Mouse (Mus musculus) lung, postnatal 25 days (tissue): ENCODE data around the gene 1700023F06Rik.

Source experiments
- DNase-seq: peaks from one replicate; pipeline ENCODE4 v3.0.0; 2022; ENCODE audit warnings: low spot score

The 1700023F06Rik gene

GRCm38 (mm10) chr11:103162132-103162531, 46.2 kb downstream of the 1700023F06Rik start:
- DNase-seq = no peak

- no peak for DNase-seq
These were observed 46.9 kb downstream of the 1700023F06Rik start for GRCm38 (mm10) chr11:103161449-103161848.

DNA sequence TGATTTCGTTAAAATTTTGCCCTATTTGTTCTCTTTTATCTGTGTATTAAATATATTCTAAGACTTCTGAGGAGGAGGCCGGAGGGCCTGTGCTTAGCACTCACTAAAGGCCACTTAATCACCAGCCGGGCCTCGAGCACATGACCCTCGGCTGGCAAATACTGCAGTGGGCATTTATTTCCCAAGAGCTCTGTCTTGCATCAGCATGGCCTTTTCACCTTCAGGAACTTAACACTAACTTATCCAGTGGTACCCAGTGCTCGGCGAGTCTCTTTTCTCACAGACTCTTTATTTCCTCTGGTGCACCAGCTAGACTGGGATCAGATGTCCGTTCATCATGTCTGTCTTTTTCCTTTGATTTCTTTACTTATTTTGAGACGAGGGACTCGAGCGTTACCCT, 47.6 kb downstream of the 1700023F06Rik start:
- DNase-seq = no peak

GRCm38 (mm10) chr11:103158621-103159478, 49.5 kb downstream of the 1700023F06Rik start:
- peak; percentile 97 for DNase-seq

DNA sequence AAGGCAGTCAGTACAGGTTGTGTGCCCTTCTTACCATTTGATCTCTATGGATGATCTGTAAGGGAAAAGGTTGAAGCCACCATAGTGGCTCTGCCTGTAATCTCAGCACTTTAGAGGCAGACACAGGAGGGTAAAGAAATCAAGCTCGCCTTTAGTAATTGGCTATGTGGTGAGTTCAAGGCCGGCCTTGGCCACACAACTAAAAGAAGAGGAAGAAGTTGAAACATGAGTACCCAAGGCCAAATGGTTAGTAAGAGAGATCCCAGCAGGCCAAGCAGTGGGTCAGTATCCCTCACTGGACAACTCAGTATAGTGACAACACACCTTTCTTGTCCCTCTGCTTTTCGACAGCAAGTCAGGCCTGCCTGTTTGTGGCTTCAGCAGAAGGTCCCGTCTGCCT, 58.6 kb downstream of the 1700023F06Rik start:
- no peak for DNase-seq
